Mouse (Mus musculus): ENCODE measurements around the gene Pla2g4e. TPM values are rescaled to one million over a fixed set of nuclear protein-coding genes. Genes with fewer than 3 reads are reported as not detected.

The Pla2g4e gene
- polyA plus RNA-seq, 1 experiment from 2014 or later: 5.8 TPM

- no peak for TF ChIP-seq CTCF (IDR thresholded peaks at IDR 0.05; ENCODE audit: low read depth)
- no peak for TF ChIP-seq EP300 (optimal IDR thresholded peaks at IDR 0.05)
- DNase-seq (ENCODE audit: low spot score): no peak
Observed at GRCm38 (mm10) chr2:120131881-120132280, 113.3 kb downstream of the Pla2g4e start.

GRCm38 (mm10) chr2:120129252-120129908 lies 115.8 kb downstream of the Pla2g4e start:
- no peak overlapping the region for H3K4me3 ChIP-seq (ENCODE audit: low read depth, low read length)
- no peaks in the 10 kb centered on the region for H3K9me3 ChIP-seq (ENCODE audit: control insufficient read depth, low read length)
- 0 out of 2 replicates have a peak, but pooled peaks cover 3% of the 10 kb centered on the region for H3K36me3 ChIP-seq (ENCODE audit: control insufficient read depth, insufficient read depth, low read length)
- H3K27me3 ChIP-seq (ENCODE audit: control insufficient read depth, insufficient read depth, low read length): no peaks in the 10 kb centered on the region
- TF ChIP-seq EP300 (optimal IDR thresholded peaks at IDR 0.05): no peak
- no peak for TF ChIP-seq CTCF (IDR thresholded peaks at IDR 0.05; ENCODE audit: low read depth)
- DNase-seq (ENCODE audit: low spot score) (no peak), ATAC-seq (ENCODE audit: low FRiP score, low TSS enrichment) (no peak)
- H3K4me2 ChIP-seq (replicated peaks; ENCODE audit: low read depth): no peak overlapping the region
- no peak overlapping the region for H3K9ac ChIP-seq (ENCODE audit: low read length)
- 36% methylated on average over 8 of the region's 8 CpGs for WGBS
- H3K27ac ChIP-seq (replicated peaks): peak overlapping the region; percentile 78
- peaks cover 18% of the 10 kb centered on the region for H3K4me1 ChIP-seq (replicated peaks; ENCODE audit: control insufficient read depth, insufficient read depth)

More at GRCm38 (mm10) chr2:120131881-120132280, 113.3 kb downstream of the Pla2g4e start:
- Histone ChIP-seq H3K4me1 (replicated peaks; ENCODE audit: control insufficient read depth, insufficient read depth) (peaks cover 18% of the 10 kb centered on the region), H3K36me3 (ENCODE audit: control insufficient read depth, insufficient read depth, low read length) (0 out of 2 replicates have a peak, but pooled peaks cover 3% of the 10 kb centered on the region), H3K9me3 (ENCODE audit: control insufficient read depth, low read length) (no peaks in the 10 kb centered on the region), H3K27ac (replicated peaks) (no peak overlapping the region), H3K27me3 (ENCODE audit: control insufficient read depth, insufficient read depth, low read length) (no peaks in the 10 kb centered on the region), H3K9ac (ENCODE audit: low read length) (no peak overlapping the region), H3K4me3 (ENCODE audit: low read depth, low read length) (no peak overlapping the region), H3K4me2 (replicated peaks; ENCODE audit: low read depth) (no peak overlapping the region)
- 49% methylated on average over 1 of the region's 1 CpGs for WGBS
- ATAC-seq (ENCODE audit: low FRiP score, low TSS enrichment): no peak

GRCm38 (mm10) chr2:120128611-120129051 lies 116.5 kb downstream of the Pla2g4e start:
- Histone ChIP-seq H3K4me2 (replicated peaks; ENCODE audit: low read depth) (no peak overlapping the region), H3K9ac (ENCODE audit: low read length) (no peak overlapping the region), H3K36me3 (ENCODE audit: control insufficient read depth, insufficient read depth, low read length) (0 out of 2 replicates have a peak, but pooled peaks cover 3% of the 10 kb centered on the region), H3K4me1 (replicated peaks; ENCODE audit: control insufficient read depth, insufficient read depth) (peaks cover 18% of the 10 kb centered on the region), H3K9me3 (ENCODE audit: control insufficient read depth, low read length) (no peaks in the 10 kb centered on the region), H3K27ac (replicated peaks) (peak overlapping the region; percentile 78), H3K4me3 (ENCODE audit: low read depth, low read length) (no peak overlapping the region), H3K27me3 (ENCODE audit: control insufficient read depth, insufficient read depth, low read length) (no peaks in the 10 kb centered on the region)
- TF ChIP-seq EP300 (optimal IDR thresholded peaks at IDR 0.05): no peak
- TF ChIP-seq CTCF (IDR thresholded peaks at IDR 0.05; ENCODE audit: low read depth): no peak
- ATAC-seq (ENCODE audit: low FRiP score, low TSS enrichment) (peak; percentile 67; the same call in 1 of the 2 replicates), DNase-seq (ENCODE audit: low spot score) (no peak)
- WGBS: 35% methylated on average over 1 of the region's 1 CpGs

GRCm38 (mm10) chr2:120128011-120128410 lies 117.1 kb downstream of the Pla2g4e start:
- Histone ChIP-seq H3K27me3 (ENCODE audit: control insufficient read depth, insufficient read depth, low read length) (no peaks in the 10 kb centered on the region), H3K27ac (replicated peaks) (peak overlapping the region; percentile 78), H3K4me3 (ENCODE audit: low read depth, low read length) (no peak overlapping the region), H3K4me1 (replicated peaks; ENCODE audit: control insufficient read depth, insufficient read depth) (peaks cover 18% of the 10 kb centered on the region), H3K4me2 (replicated peaks; ENCODE audit: low read depth) (no peak overlapping the region), H3K9ac (ENCODE audit: low read length) (0 out of 2 replicates have a peak overlapping the region, but pooled peaks have one; percentile 27), H3K9me3 (ENCODE audit: control insufficient read depth, low read length) (no peaks in the 10 kb centered on the region), H3K36me3 (ENCODE audit: control insufficient read depth, insufficient read depth, low read length) (0 out of 2 replicates have a peak, but pooled peaks cover 3% of the 10 kb centered on the region)
- DNase-seq (ENCODE audit: low spot score) (no peak), ATAC-seq (ENCODE audit: low FRiP score, low TSS enrichment) (no peak)
- TF ChIP-seq CTCF (IDR thresholded peaks at IDR 0.05; ENCODE audit: low read depth): no peak
- no peak for TF ChIP-seq EP300 (optimal IDR thresholded peaks at IDR 0.05)

GRCm38 (mm10) chr2:120126901-120127300 lies 118.2 kb downstream of the Pla2g4e start:
- H3K4me3 ChIP-seq (ENCODE audit: low read depth, low read length): no peak overlapping the region
- no peak for TF ChIP-seq EP300 (optimal IDR thresholded peaks at IDR 0.05)
- H3K4me1 ChIP-seq (replicated peaks; ENCODE audit: control insufficient read depth, insufficient read depth): peaks cover 18% of the 10 kb centered on the region
- DNase-seq (ENCODE audit: low spot score) (no peak), ATAC-seq (ENCODE audit: low FRiP score, low TSS enrichment) (no peak)
- 0 out of 2 replicates have a peak, but pooled peaks cover 3% of the 10 kb centered on the region for H3K36me3 ChIP-seq (ENCODE audit: control insufficient read depth, insufficient read depth, low read length)
- no peaks in the 10 kb centered on the region for H3K27me3 ChIP-seq (ENCODE audit: control insufficient read depth, insufficient read depth, low read length)
- H3K9ac ChIP-seq (ENCODE audit: low read length): no peak overlapping the region
- no peaks in the 10 kb centered on the region for H3K9me3 ChIP-seq (ENCODE audit: control insufficient read depth, low read length)
- no peak overlapping the region for H3K27ac ChIP-seq (replicated peaks)
- H3K4me2 ChIP-seq (replicated peaks; ENCODE audit: low read depth): no peak overlapping the region
- 67% methylated on average over 1 of the region's 1 CpGs for WGBS

- ATAC-seq (ENCODE audit: low FRiP score, low TSS enrichment): no peak
- Histone ChIP-seq H3K9ac (ENCODE audit: low read length) (no peak overlapping the region), H3K27ac (replicated peaks) (no peak overlapping the region), H3K36me3 (ENCODE audit: control insufficient read depth, insufficient read depth, low read length) (0 out of 2 replicates have a peak, but pooled peaks cover 3% of the 10 kb centered on the region), H3K9me3 (ENCODE audit: control insufficient read depth, low read length) (no peaks in the 10 kb centered on the region), H3K4me3 (ENCODE audit: low read depth, low read length) (no peak overlapping the region), H3K4me2 (replicated peaks; ENCODE audit: low read depth) (no peak overlapping the region), H3K4me1 (replicated peaks; ENCODE audit: control insufficient read depth, insufficient read depth) (peaks cover 18% of the 10 kb centered on the region), H3K27me3 (ENCODE audit: control insufficient read depth, insufficient read depth, low read length) (no peaks in the 10 kb centered on the region)
- WGBS: 87% methylated on average over 4 of the region's 4 CpGs
- TF ChIP-seq CTCF (IDR thresholded peaks at IDR 0.05; ENCODE audit: low read depth): no peak
- TF ChIP-seq EP300 (optimal IDR thresholded peaks at IDR 0.05): no peak
- no peak for DNase-seq (ENCODE audit: low spot score)
Observed at GRCm38 (mm10) chr2:120126408-120126807, 118.7 kb downstream of the Pla2g4e start.
